Mouse (Mus musculus) MEL (cell line): ENCODE results near the gene Pgpep1. TPM values are rescaled to one million over a fixed set of nuclear protein-coding genes. Genes with fewer than 3 reads are reported as not detected.
A peak's percentile ranks its signal among the peaks of the same experiment; 100 is the strongest.

Experiments
- DNase-seq: peaks from one replicate; pipeline ENCODE4 v3.0.0; 2011; ENCODE audit warnings: low read depth, low spot score
- H3K27ac ChIP-seq: 2 replicates; pipeline ENCODE4 v1.5.1; 2012; ENCODE audit warnings: low read depth, mild to moderate bottlenecking, control low read depth, low read length, moderate library complexity; ENCODE audit not compliant: control insufficient read depth
- H3K27me3 ChIP-seq, 2 experiments: fragments of 150-350 bp in 1 of 2; sonication (generic) in 1 of 2; 2 replicates each; pipeline ENCODE4 v1.6.1; 2012; ENCODE audit warnings: low read length in 2 of 2, mild to moderate bottlenecking in 2 of 2, improper control_type of control experiment in 1 of 2, moderate library complexity in 1 of 2; ENCODE audit not compliant: insufficient read depth in 2 of 2, control insufficient read depth in 1 of 2
- H3K36me3 ChIP-seq, 2 experiments: 2 replicates each; pipeline ENCODE4 v1.6.1; 2012 to 2014; ENCODE audit warnings: low read length in 2 of 2, improper control_type of control experiment in 1 of 2, inconsistent platforms in 1 of 2, mild to moderate bottlenecking in 1 of 2; ENCODE audit not compliant: insufficient read depth in 2 of 2, control insufficient read depth in 1 of 2
- H3K4me1 ChIP-seq, 2 experiments: fragments of 150-350 bp in 1 of 2; sonication (generic) in 1 of 2; 2 replicates each; pipeline ENCODE4 v1.6.1; 2012; ENCODE audit warnings: low read length in 2 of 2, improper control_type of control experiment in 1 of 2, mild to moderate bottlenecking in 1 of 2; ENCODE audit not compliant: insufficient read depth in 2 of 2, control insufficient read depth in 1 of 2
- H3K4me3 ChIP-seq, 2 experiments: fragments of 150-350 bp in 1 of 2; sonication (generic) in 1 of 2; 2 replicates each; pipeline ENCODE4 v1.5.1; 2012; ENCODE audit warnings: low read depth in 2 of 2, low read length in 2 of 2, mild to moderate bottlenecking in 2 of 2, moderate library complexity in 2 of 2, control low read depth in 1 of 2, improper control_type of control experiment in 1 of 2; ENCODE audit not compliant: control insufficient read depth in 1 of 2, insufficient read depth in 1 of 2
- H3K79me2 ChIP-seq: 2 replicates; pipeline ENCODE4 v1.6.1; 2012; ENCODE audit warnings: mild to moderate bottlenecking, low read length, moderate library complexity; ENCODE audit not compliant: control insufficient read depth, poor library complexity, insufficient read depth
- H3K9ac ChIP-seq: 2 replicates; pipeline ENCODE4 v1.6.1; 2012; ENCODE audit warnings: low read depth, mild to moderate bottlenecking, control low read depth, low read length, moderate library complexity; ENCODE audit not compliant: control insufficient read depth, poor library complexity, severe bottlenecking
- H3K9me3 ChIP-seq: fragments of 150-350 bp; sonication (generic); replicated peaks from 2 replicates; pipeline ENCODE4 v1.6.1; 2012; ENCODE audit warnings: mild to moderate bottlenecking, low read length, improper control_type of control experiment, moderate library complexity; ENCODE audit not compliant: insufficient read depth
- CHD1 ChIP-seq: IDR thresholded peaks from 2 replicates; pipeline ENCODE4 v1.6.1; 2012; ENCODE audit warnings: low read depth, mild to moderate bottlenecking, inconsistent platforms, low read length, improper control_type of control experiment
- CHD2 ChIP-seq: IDR thresholded peaks from 2 replicates; pipeline ENCODE4 v1.6.1; 2011; ENCODE audit warnings: low read length, improper control_type of control experiment
- CTCF ChIP-seq, 3 experiments: IDR thresholded peaks in 2 of 3; conservative IDR thresholded peaks in 1 of 3; 2 replicates each; pipeline ENCODE4 v1.5.1; 2011 to 2012; ENCODE audit warnings: low read length in 3 of 3, low read depth in 2 of 3, mild to moderate bottlenecking in 2 of 3, improper control_type of control experiment in 1 of 3, inconsistent platforms in 1 of 3, mixed read lengths in 1 of 3, moderate library complexity in 1 of 3; ENCODE audit not compliant: control insufficient read depth in 1 of 3, insufficient read depth in 1 of 3, poor library complexity in 1 of 3, severe bottlenecking in 1 of 3
- E2F4 ChIP-seq: IDR thresholded peaks from 2 replicates; pipeline ENCODE4 v1.6.1; 2011; ENCODE audit warnings: low read depth, low read length, improper control_type of control experiment, borderline replicate concordance
- ELF1 ChIP-seq: IDR thresholded peaks from 2 replicates; pipeline ENCODE4 v1.6.1; 2014; ENCODE audit warnings: low read depth, mild to moderate bottlenecking, inconsistent platforms, low read length, improper control_type of control experiment, moderate library complexity
- ETS1 ChIP-seq: IDR thresholded peaks from 2 replicates; pipeline ENCODE4 v1.6.1; 2012; ENCODE audit warnings: low read depth, mild to moderate bottlenecking, inconsistent platforms, low read length, improper control_type of control experiment, moderate library complexity
- GATA1 ChIP-seq: IDR thresholded peaks from 2 replicates; pipeline ENCODE4 v1.6.1; 2011; ENCODE audit warnings: low read depth, low read length, improper control_type of control experiment
- HCFC1 ChIP-seq: IDR thresholded peaks from 2 replicates; pipeline ENCODE4 v1.6.1; 2012; ENCODE audit warnings: low read depth, mild to moderate bottlenecking, inconsistent platforms, low read length, improper control_type of control experiment, moderate library complexity
- JUND ChIP-seq: IDR thresholded peaks from 2 replicates; pipeline ENCODE4 v1.6.1; 2011; ENCODE audit warnings: low read depth, mild to moderate bottlenecking, improper control_type of control experiment, low read length
- KAT2A ChIP-seq: conservative IDR thresholded peaks from 2 replicates; pipeline ENCODE4 v1.6.1; 2012; ENCODE audit warnings: low read depth, low read length, improper control_type of control experiment, inconsistent platforms
- MAFK ChIP-seq: IDR thresholded peaks from 2 replicates; pipeline ENCODE4 v1.6.1; 2011; ENCODE audit warnings: low read depth, mild to moderate bottlenecking, low read length, improper control_type of control experiment, borderline replicate concordance
- MAX ChIP-seq: IDR thresholded peaks from 2 replicates; pipeline ENCODE4 v1.6.1; 2011; ENCODE audit warnings: low read length, improper control_type of control experiment
- MAZ ChIP-seq: IDR thresholded peaks from 2 replicates; pipeline ENCODE4 v1.6.1; 2012; ENCODE audit warnings: low read depth, mild to moderate bottlenecking, inconsistent platforms, low read length, improper control_type of control experiment
- MYB ChIP-seq: IDR thresholded peaks from 2 replicates; pipeline ENCODE4 v1.6.1; 2011; ENCODE audit warnings: mild to moderate bottlenecking, low read depth, low read length, improper control_type of control experiment
- NELFE ChIP-seq: IDR thresholded peaks from 2 replicates; pipeline ENCODE4 v1.6.1; 2011; ENCODE audit warnings: low read depth, low read length, improper control_type of control experiment
- NRF1 ChIP-seq: IDR thresholded peaks from 2 replicates; pipeline ENCODE4 v1.6.1; 2014; ENCODE audit warnings: low read depth, mild to moderate bottlenecking, inconsistent platforms, low read length, improper control_type of control experiment, moderate library complexity; ENCODE audit not compliant: poor library complexity, insufficient read depth, severe bottlenecking
- POLR2A ChIP-seq, 2 experiments: IDR thresholded peaks; 2 replicates each; pipeline ENCODE4 v1.6.1; 2011 to 2012; ENCODE audit warnings: low read length in 2 of 2, mild to moderate bottlenecking in 2 of 2, control low read depth in 1 of 2, improper control_type of control experiment in 1 of 2, low read depth in 1 of 2, moderate library complexity in 1 of 2; ENCODE audit not compliant: control insufficient read depth in 1 of 2, insufficient read depth in 1 of 2, poor library complexity in 1 of 2
- POLR2AphosphoS2 ChIP-seq: IDR thresholded peaks from 2 replicates; pipeline ENCODE4 v1.6.1; 2011; ENCODE audit warnings: low read length, improper control_type of control experiment
- POLR2AphosphoS5 ChIP-seq: IDR thresholded peaks from 2 replicates; pipeline ENCODE4 v1.6.1; 2012; ENCODE audit warnings: low read depth, borderline replicate concordance, mild to moderate bottlenecking, inconsistent platforms, low read length, moderate library complexity, mixed read lengths
- RAD21 ChIP-seq: IDR thresholded peaks from 2 replicates; pipeline ENCODE4 v1.6.1; 2011; ENCODE audit warnings: mild to moderate bottlenecking, low read depth, low read length, improper control_type of control experiment
- SIN3A ChIP-seq: IDR thresholded peaks from 2 replicates; pipeline ENCODE4 v1.6.1; 2012; ENCODE audit warnings: low read length, improper control_type of control experiment, inconsistent platforms
- SMC3 ChIP-seq: IDR thresholded peaks from 2 replicates; pipeline ENCODE4 v1.6.1; 2011; ENCODE audit warnings: low read depth, low read length, improper control_type of control experiment
- TBP ChIP-seq: IDR thresholded peaks from 2 replicates; pipeline ENCODE4 v1.8.0; 2011; ENCODE audit warnings: low read depth, low read length, improper control_type of control experiment
- TCF12 ChIP-seq: IDR thresholded peaks from 2 replicates; pipeline ENCODE4 v1.6.1; 2014; ENCODE audit warnings: low read depth, mild to moderate bottlenecking, inconsistent platforms, low read length, improper control_type of control experiment, moderate library complexity
- UBTF ChIP-seq: IDR thresholded peaks from 2 replicates; pipeline ENCODE4 v1.6.1; 2012; ENCODE audit warnings: low read depth, mild to moderate bottlenecking, inconsistent platforms, low read length, improper control_type of control experiment, moderate library complexity, borderline replicate concordance; ENCODE audit not compliant: insufficient read depth
- USF2 ChIP-seq, 2 experiments: IDR thresholded peaks; 2 replicates each; pipeline ENCODE4 v1.6.1; 2011 to 2012; ENCODE audit warnings: improper control_type of control experiment in 2 of 2, low read length in 2 of 2, borderline replicate concordance in 1 of 2, inconsistent platforms in 1 of 2, low read depth in 1 of 2, mild to moderate bottlenecking in 1 of 2; ENCODE audit not compliant: insufficient read depth in 1 of 2
- ZKSCAN1 ChIP-seq: IDR thresholded peaks from 2 replicates; pipeline ENCODE4 v1.6.1; 2012; ENCODE audit warnings: low read depth, mild to moderate bottlenecking, inconsistent platforms, low read length, improper control_type of control experiment, moderate library complexity
- ZMIZ1 ChIP-seq: IDR thresholded peaks from 2 replicates; pipeline ENCODE4 v1.6.1; 2012; ENCODE audit warnings: low read depth, mild to moderate bottlenecking, inconsistent platforms, low read length, improper control_type of control experiment, moderate library complexity
- ZNF384 ChIP-seq: IDR thresholded peaks from 2 replicates; pipeline ENCODE4 v1.6.1; 2012; ENCODE audit warnings: low read depth, mild to moderate bottlenecking, inconsistent platforms, low read length, improper control_type of control experiment
- polyA plus RNA-seq, 2 experiments: library from polyadenylated mRNA; stranded (reverse) in 1 of 2; unstranded in 1 of 2; fragments of >175 nt in 1 of 2; fragments of >200 nt in 1 of 2; gene quantifications; 2 replicates each; pipeline versions ENCODE4 v1.2.1 to v1.2.4; 2012; ENCODE audit warnings: low replicate concordance in 2 of 2, low read depth in 1 of 2; ENCODE audit not compliant: insufficient read length in 2 of 2, insufficient read depth in 1 of 2, missing spikeins in 1 of 2
- total RNA-seq: library from RNA; depleted of rRNA; stranded (reverse); fragments of 300-350 nt; gene quantifications from 2 replicates; pipeline ENCODE4 v1.2.3, GENCODE M21; 2012

The Pgpep1 gene
- total and polyA plus RNA-seq, 3 experiments = 12.6 to 19.5 TPM; not detected in 1

DNA sequence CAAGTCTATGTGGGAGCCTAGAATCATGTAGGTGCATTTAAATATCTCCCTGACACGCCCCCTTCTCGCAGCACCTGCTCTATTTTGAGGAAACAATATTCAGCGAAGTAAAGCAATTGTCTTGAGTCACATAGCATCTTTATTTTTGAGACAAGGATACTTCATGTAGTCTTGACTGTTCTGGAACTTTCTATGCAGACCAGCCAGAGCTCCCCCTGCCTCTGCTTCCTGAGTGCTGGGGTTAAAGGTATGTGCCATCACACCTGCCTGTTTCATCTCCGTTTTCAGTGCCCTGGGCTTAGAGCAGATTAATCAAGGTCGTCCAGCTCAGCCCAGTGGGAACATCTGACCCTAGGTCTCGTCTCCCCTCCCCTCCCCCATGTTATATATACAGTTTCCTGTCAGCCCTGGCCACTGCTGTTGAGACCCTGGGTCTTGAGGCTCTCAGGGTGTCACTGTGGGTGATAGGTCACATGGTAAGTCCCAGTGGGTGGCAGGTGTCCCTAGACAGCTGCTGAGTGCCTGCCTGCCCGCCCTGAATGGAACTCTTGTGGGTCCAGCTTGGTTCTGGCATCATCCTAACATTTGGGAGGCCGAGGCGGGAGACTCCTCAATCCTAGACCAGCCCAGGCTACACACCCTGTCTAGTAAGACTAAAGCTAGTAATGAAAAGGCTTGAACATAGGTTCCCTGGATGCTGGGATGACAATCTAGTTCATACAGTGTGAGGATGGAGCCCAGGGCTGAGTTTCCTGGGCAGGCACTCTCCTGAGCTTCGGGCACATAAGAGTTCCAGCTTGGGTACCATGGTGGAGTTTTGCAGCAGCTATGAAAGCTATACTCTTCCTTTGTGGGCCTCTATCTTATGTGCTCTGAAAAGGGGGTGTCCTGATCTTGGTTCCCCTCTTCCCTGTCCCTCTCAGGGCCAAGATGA, 41.1 kb upstream of the Pgpep1 start:
- TF ChIP-seq TBP = no peak
- TF ChIP-seq MAX = no peak
- TF ChIP-seq POLR2AphosphoS5 = no peak
- TF ChIP-seq POLR2A (IDR thresholded peaks at IDR 0.05; ENCODE audit: control insufficient read depth in 1 of 2, insufficient read depth in 1 of 2, low read depth in 1 of 2, low read length in 2 of 2, poor library complexity in 1 of 2) = no peak
- no peak for TF ChIP-seq MAFK
- no peak for TF ChIP-seq USF2 (IDR thresholded peaks at IDR 0.05; ENCODE audit: borderline replicate concordance in 1 of 2, insufficient read depth in 1 of 2, low read depth in 1 of 2, low read length in 2 of 2)
- TF ChIP-seq ELF1 = no peak
- TF ChIP-seq CHD1 = no peak
- TF ChIP-seq KAT2A = no peak
- no peak for TF ChIP-seq MAZ
- TF ChIP-seq ZKSCAN1 = no peak
- no peak for TF ChIP-seq E2F4
- TF ChIP-seq ZNF384 = no peak
- Histone ChIP-seq H3K27me3 (no peaks in the 10 kb centered on the region), H3K79me2 (peaks cover 11% of the 10 kb centered on the region; the same call in 1 of the 2 replicates), H3K9ac (no peak overlapping the region), H3K27ac (no peak overlapping the region), H3K36me3 (no peaks in the 10 kb centered on the region; a peak in 1 of 4 replicates), H3K9me3 (no peaks in the 10 kb centered on the region), H3K4me3 (no peak overlapping the region), H3K4me1 (peaks cover 3 to 11% of the 10 kb centered on the region in 2 experiments)
- no peak for DNase-seq

DNA sequence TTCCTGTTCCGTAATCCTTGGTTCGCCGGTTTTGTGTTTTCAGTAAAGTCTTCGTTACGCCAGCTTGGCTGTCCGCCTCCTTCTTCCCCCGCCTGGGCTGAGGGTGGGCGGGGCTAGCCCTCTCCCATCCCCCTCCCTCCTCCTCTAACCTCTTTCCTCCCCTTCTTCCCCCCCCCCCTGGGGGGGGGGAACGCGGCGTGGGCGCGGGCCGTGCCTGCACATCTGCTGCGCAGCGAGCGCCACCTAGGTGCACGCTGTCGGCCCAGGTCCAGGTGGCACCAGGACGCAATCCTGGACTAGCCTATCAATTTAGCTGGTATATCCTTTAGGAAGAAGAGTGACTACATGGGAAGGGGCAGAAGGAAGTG, 40.4 kb upstream of the Pgpep1 start:
- H3K4me1 ChIP-seq = peaks cover 8 to 19% of the 10 kb centered on the region in 2 experiments
- no peaks in the 10 kb centered on the region for H3K27me3 ChIP-seq
- H3K9ac ChIP-seq = peak overlapping the region; percentile 78; the same call in 1 of the 2 replicates
- peak overlapping the region; percentile 61 to 88; a peak in 3 of 4 replicates for H3K4me3 ChIP-seq
- no peaks in the 10 kb centered on the region for H3K9me3 ChIP-seq
- peaks cover 11% of the 10 kb centered on the region; the same call in 1 of the 2 replicates for H3K79me2 ChIP-seq
- H3K27ac ChIP-seq = no peak overlapping the region
- DNase-seq = peak; percentile 89
- H3K36me3 ChIP-seq = no peaks in the 10 kb centered on the region; a peak in 1 of 4 replicates
- TF ChIP-seq POLR2AphosphoS5 (no peak), SMC3 (peak; percentile 53), JUND (no peak), SIN3A (peak; percentile 75), GATA1 (no peak), NRF1 (peak; percentile 39; the same call in 1 of the 2 replicates), HCFC1 (peak; percentile 69; the same call in 1 of the 2 replicates), UBTF (no peak), USF2 (IDR thresholded peaks at IDR 0.05; ENCODE audit: borderline replicate concordance in 1 of 2, insufficient read depth in 1 of 2, low read depth in 1 of 2, low read length in 2 of 2) (no peak), CTCF (IDR thresholded peaks at IDR 0.05 in 2 of 3, conservative IDR thresholded peaks at IDR 0.05 in 1 of 3; ENCODE audit: control insufficient read depth in 1 of 3, insufficient read depth in 1 of 3, low read depth in 2 of 3, low read length in 3 of 3, poor library complexity in 1 of 3, severe bottlenecking in 1 of 3) (peak; percentile 32 to 84 (median 80); a peak in 5 of 6 replicates), MAFK (no peak), RAD21 (peak; percentile 60), MAZ (peak; percentile 100), ZMIZ1 (no peak), ETS1 (peak; percentile 52; the same call in 1 of the 2 replicates), TCF12 (peak; percentile 63), POLR2AphosphoS2 (no peak), CHD2 (peak; percentile 22), MYB (no peak), POLR2A (IDR thresholded peaks at IDR 0.05; ENCODE audit: control insufficient read depth in 1 of 2, insufficient read depth in 1 of 2, low read depth in 1 of 2, low read length in 2 of 2, poor library complexity in 1 of 2) (peak in 1 of 2 experiments; percentile 32; a peak in 1 of 4 replicates), NELFE (no peak)
